Mouse (Mus musculus): ENCODE data around the gene Mib2.

- TF ChIP-seq USF1 (IDR thresholded peaks at IDR 0.05; ENCODE audit: low read depth, low read length) = no peak
- no peak for TF ChIP-seq ELF1 (IDR thresholded peaks at IDR 0.05; ENCODE audit: low read depth, low read length)
- TF ChIP-seq POLR2A (IDR thresholded peaks at IDR 0.05; ENCODE audit: low read depth, low read length) = no peak
- TF ChIP-seq SMC3 (IDR thresholded peaks at IDR 0.05; ENCODE audit: low read depth, low read length) = no peak
- no peak for TF ChIP-seq MXI1 (IDR thresholded peaks at IDR 0.05; ENCODE audit: low read depth, low read length)
- no peak for TF ChIP-seq ZNF384 (IDR thresholded peaks at IDR 0.05; ENCODE audit: low read depth, low read length)
- TF ChIP-seq MYC (IDR thresholded peaks at IDR 0.05; ENCODE audit: low read depth, low read length) = no peak
- no peak for TF ChIP-seq TCF12 (IDR thresholded peaks at IDR 0.05; ENCODE audit: low read depth, low read length)
Measured at GRCm38 (mm10) chr4:155613264-155613663, 55.7 kb downstream of the Mib2 start.

Measured in CH12.LX (cell line).